Mouse (Mus musculus) forebrain, embryonic 13.5 days (tissue): ENCODE data around the gene Cyp3a57. TPM values are rescaled to one million over a fixed set of nuclear protein-coding genes. Genes with fewer than 3 reads are reported as not detected.
"Not testable (repeated sequence)": the region's sequence is repeated elsewhere in the genome, so short reads cannot be mapped to it uniquely, and the experiment has no call there.

Source experiments
- ATAC-seq: fragments of 200-750 bp; cut with Nextera tagmentation; 2 replicates; pipeline ENCODE4 v1.8.0; 2017
- H3K27ac ChIP-seq: fragments of 300-500 bp; sonication (generic); 2 replicates; pipeline ENCODE4 v1.5.1; 2015; ENCODE audit warnings: inconsistent platforms, mild to moderate bottlenecking, moderate library complexity
- H3K27me3 ChIP-seq: fragments of 300-500 bp; sonication (generic); 2 replicates; pipeline ENCODE4 v1.6.1; 2015; ENCODE audit warnings: mild to moderate bottlenecking, inconsistent platforms
- H3K36me3 ChIP-seq: fragments of 300-500 bp; sonication (generic); 2 replicates; pipeline ENCODE4 v1.6.1; 2015; ENCODE audit warnings: mild to moderate bottlenecking, inconsistent platforms; ENCODE audit not compliant: poor library complexity, severe bottlenecking
- H3K4me1 ChIP-seq: fragments of 300-500 bp; sonication (generic); 2 replicates; pipeline ENCODE4 v1.6.1; 2015; ENCODE audit warnings: inconsistent platforms
- H3K4me2 ChIP-seq: fragments of 300-500 bp; sonication (generic); 2 replicates; pipeline ENCODE4 v1.6.1; 2015; ENCODE audit warnings: inconsistent platforms, mild to moderate bottlenecking, moderate library complexity
- H3K4me3 ChIP-seq: fragments of 300-500 bp; sonication (generic); 2 replicates; pipeline ENCODE4 v1.5.1; 2015; ENCODE audit warnings: mild to moderate bottlenecking, inconsistent platforms
- H3K9ac ChIP-seq: fragments of 300-500 bp; sonication (generic); 2 replicates; pipeline ENCODE4 v1.6.1; 2015; ENCODE audit warnings: mild to moderate bottlenecking, inconsistent platforms
- H3K9me3 ChIP-seq: fragments of 300-500 bp; sonication (generic); replicated peaks from 2 replicates; pipeline ENCODE4 v1.6.1; 2016; ENCODE audit warnings: inconsistent platforms
- WGBS: fragments of 180-500 bp; shearing (Covaris S2); methylation state at CpG from one replicate; pipeline ENCODE4 v1.1.7; 2015; 5-methylcytosine and 5-hydroxymethylcytosine counted together
- polyA plus RNA-seq: library from polyadenylated mRNA; unstranded; fragments of >200 nt; fragmentation: Nextera tagmentation; extraction: Ambion mirVana; gene quantifications from 2 replicates; pipeline ENCODE4 v1.2.1, GENCODE M21; 2015

Cyp3a57 gene
- not detected in 2 replicates for polyA plus RNA-seq

DNA sequence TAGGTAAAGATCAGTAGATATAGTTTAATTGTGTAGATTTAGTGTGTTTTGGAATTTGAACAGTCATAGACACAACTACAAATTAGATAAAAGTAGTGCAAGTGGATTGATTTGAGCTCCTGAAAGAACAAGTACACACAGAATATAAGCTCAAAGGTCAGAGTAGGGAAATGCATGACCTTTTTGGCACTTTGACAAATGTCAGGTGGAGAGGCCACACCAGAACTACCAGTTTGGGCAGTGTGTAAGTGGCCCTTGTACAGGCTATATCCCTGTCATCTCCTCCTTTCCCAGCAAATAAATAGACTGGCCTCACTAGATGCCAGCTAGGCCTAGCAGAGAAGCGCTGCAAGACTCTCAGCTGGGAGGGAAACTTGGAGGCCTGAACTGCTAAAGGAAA, at the start of gene Cyp3a57:
Gene Cyp3a57, plus strand, starts transcription at position 339 of the 400 bp plus-strand sequence.
- Histone ChIP-seq H3K27ac (no peak within 1 kb of the TSS), H3K4me1 (no peaks in the 10 kb centered on the region), H3K4me3 (no peak within 1 kb of the TSS), H3K4me2 (no peak within 1 kb of the TSS), H3K36me3 (no peaks in the 10 kb centered on the region), H3K9ac (no peak within 1 kb of the TSS), H3K27me3 (no peaks in the 10 kb centered on the region), H3K9me3 (0 out of 2 replicates have a peak, but pooled peaks cover 10% of the 10 kb centered on the region)
- WGBS, result 75% methylated on average over 1 of the region's 1 CpGs
- no peak for ATAC-seq

DNA sequence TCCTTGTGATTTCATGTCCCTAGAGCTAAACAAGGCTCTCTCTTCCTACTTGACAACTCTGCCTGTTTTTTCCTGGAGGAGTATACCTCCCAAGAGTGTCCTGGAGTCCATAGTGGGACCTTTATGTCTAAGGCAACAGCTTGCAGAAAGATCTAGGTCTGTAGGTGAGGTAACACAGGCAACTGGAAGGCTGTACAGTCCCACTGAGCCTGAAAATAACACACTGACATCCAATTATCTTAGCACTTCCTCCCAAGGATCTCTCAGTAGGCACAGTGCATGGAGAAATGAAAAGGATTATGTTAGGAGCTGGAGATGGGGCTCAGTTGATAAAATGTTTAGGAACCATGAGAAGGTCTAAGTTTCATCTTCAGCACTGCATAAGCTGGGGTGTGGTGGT, 44.6 kb upstream of the Cyp3a57 start:
- no peak overlapping the region for H3K9ac ChIP-seq
- ATAC-seq, result no peak
- H3K9me3 ChIP-seq, result no peaks in the 10 kb centered on the region
- H3K27me3 ChIP-seq, result no peaks in the 10 kb centered on the region
- no peak overlapping the region for H3K4me2 ChIP-seq
- H3K4me3 ChIP-seq, result no peak overlapping the region
- no peaks in the 10 kb centered on the region for H3K4me1 ChIP-seq
- no peaks in the 10 kb centered on the region for H3K36me3 ChIP-seq
- H3K27ac ChIP-seq, result no peak overlapping the region

DNA sequence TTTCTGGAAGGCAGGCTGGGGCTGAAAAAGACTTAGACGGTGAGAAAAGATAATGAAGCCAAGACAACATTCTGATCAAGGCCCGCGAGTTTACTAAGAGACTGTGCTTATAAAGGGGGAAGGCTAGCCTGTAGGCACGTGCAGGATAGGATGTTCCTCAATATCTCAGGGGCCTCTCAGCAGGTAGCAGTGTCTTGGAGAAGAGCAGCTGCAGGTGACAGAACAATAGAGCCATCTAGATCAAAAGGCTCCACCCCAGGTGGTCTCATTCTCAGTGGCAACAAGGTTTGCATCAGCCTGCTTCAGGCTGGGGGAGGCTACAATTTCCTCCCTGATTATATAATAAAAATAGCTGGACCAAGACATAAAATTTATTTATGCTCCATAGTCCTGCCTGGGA, 43.3 kb upstream of the Cyp3a57 start:
- 65% methylated on average over 4 of the region's 4 CpGs for WGBS
- not testable (repeated sequence) for H3K36me3 ChIP-seq, H3K4me3 ChIP-seq, H3K27me3 ChIP-seq, H3K4me2 ChIP-seq, H3K27ac ChIP-seq, H3K9me3 ChIP-seq, ATAC-seq, H3K4me1 ChIP-seq, H3K9ac ChIP-seq

DNA sequence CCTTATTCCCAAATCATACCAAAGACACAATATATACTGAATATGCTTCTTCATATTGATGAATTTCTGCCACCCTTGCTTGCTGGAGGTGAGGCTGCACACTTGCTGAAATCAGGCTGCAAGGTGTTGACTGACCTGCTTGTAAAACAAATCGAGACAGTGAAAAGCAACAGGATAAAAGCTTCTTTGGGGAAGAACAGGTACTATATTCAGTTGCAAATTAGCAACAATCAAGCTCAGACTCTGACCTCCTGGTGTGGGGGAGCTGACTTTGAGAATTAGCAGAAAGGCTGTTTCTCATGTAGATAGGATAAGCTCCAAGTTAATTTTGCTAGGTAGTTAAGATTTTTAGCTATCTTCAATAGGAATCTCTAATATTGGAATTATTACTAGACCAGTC, 42.7 kb upstream of the Cyp3a57 start:
- 83% methylated on average over 1 of the region's 1 CpGs for WGBS
- H3K27ac ChIP-seq, result no peak overlapping the region
- no peaks in the 10 kb centered on the region for H3K36me3 ChIP-seq
- H3K9me3 ChIP-seq, result no peaks in the 10 kb centered on the region
- no peaks in the 10 kb centered on the region for H3K4me1 ChIP-seq
- H3K4me3 ChIP-seq, result no peak overlapping the region
- H3K9ac ChIP-seq, result no peak overlapping the region
- no peak for ATAC-seq
- H3K4me2 ChIP-seq, result no peak overlapping the region
- no peaks in the 10 kb centered on the region for H3K27me3 ChIP-seq

DNA sequence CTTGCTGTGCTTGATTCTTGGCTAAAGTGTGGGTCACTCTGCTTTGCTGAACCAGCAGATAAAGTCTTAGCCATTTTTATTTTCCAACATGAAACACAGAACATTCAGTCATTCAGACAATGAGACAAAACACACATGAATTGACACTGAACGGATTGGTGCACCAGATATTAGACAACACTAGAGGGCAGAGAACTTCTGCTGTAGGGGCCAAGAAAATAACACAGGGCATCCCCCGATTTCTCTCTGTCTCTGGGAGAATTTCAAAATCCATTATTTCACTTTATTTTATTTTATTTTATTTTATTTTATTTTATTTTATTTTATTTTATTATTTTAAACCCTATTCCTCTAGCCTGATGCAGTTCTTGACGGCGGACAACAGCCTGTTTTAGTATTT, 38.1 kb upstream of the Cyp3a57 start:
- H3K27me3 ChIP-seq, H3K9ac ChIP-seq, H3K4me1 ChIP-seq, H3K9me3 ChIP-seq, H3K36me3 ChIP-seq, H3K27ac ChIP-seq, ATAC-seq, H3K4me2 ChIP-seq, H3K4me3 ChIP-seq: not testable (repeated sequence)
- 92% methylated on average over 4 of the region's 4 CpGs for WGBS

DNA sequence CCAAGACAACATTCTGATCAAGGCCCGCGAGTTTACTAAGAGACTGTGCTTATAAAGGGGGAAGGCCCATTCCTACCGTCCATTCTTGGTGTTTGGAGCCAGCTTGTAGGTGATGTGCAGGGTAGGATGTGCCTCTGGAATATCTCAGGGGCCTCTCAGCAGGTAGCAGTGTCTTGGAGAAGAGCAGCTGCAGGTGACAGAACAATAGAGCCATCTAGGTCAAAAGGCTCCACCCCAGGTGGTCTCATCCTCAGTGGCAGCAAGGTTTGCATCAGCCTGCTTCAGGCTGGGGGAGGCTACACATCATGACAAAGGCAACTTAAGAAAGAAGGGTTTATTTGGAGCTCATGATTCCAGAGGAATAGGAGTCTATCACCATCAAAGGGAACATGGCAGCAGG, 37.3 kb upstream of the Cyp3a57 start:
- H3K4me1 ChIP-seq, H3K36me3 ChIP-seq, H3K4me3 ChIP-seq, H3K9ac ChIP-seq, H3K9me3 ChIP-seq, H3K4me2 ChIP-seq, ATAC-seq, H3K27me3 ChIP-seq, H3K27ac ChIP-seq: not testable (repeated sequence)
- 87% methylated on average over 3 of the region's 3 CpGs for WGBS

DNA sequence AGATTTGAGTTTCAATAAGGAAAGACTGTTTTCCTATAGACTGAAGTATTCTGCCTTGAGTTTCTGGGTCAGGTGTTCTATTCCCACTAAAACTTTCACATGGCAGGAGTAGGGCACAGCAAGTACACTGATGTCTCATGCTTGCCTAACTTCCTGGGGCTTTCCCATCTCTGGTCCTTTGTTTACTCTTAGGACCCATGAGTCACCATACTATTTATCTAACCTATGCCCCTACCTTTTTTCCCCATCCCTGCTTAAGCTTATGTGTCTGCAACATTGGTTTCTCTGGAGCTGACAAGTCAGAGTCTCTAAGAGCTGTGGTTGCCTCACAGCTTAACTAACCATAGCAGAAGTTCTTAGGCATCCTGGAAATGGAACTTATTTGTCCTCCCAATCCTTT, 31.2 kb upstream of the Cyp3a57 start:
- no peaks in the 10 kb centered on the region for H3K4me1 ChIP-seq
- no peak overlapping the region for H3K4me2 ChIP-seq
- no peak overlapping the region for H3K27ac ChIP-seq
- no peak overlapping the region for H3K4me3 ChIP-seq
- no peaks in the 10 kb centered on the region for H3K36me3 ChIP-seq
- H3K9ac ChIP-seq, result no peak overlapping the region
- ATAC-seq, result no peak
- peaks cover 23% of the 10 kb centered on the region for H3K9me3 ChIP-seq
- H3K27me3 ChIP-seq, result no peaks in the 10 kb centered on the region

DNA sequence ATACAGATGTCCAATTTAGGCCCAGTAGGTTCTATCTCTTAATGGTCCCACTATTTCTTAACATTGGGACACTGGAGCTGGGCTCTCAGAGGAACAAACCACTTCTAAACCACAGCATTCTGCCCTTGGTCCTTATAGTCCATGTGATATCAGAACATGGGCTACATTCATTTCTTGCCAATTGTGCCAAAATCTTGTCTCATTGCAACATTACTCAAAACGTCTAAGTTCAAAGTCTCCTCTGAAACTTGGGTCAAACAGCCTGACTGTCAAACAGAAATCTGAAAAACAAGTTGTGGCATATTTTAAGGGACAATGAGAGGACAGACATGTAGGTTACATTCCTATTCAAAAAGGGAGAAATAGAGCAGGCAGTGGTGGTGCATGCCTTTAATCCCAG, 27.9 kb upstream of the Cyp3a57 start:
- WGBS, result 88% methylated on average over 1 of the region's 1 CpGs
- Histone ChIP-seq H3K9ac (no peak overlapping the region), H3K4me2 (no peak overlapping the region), H3K27ac (no peak overlapping the region), H3K4me1 (no peaks in the 10 kb centered on the region), H3K27me3 (no peaks in the 10 kb centered on the region), H3K4me3 (no peak overlapping the region), H3K9me3 (peaks cover 24% of the 10 kb centered on the region), H3K36me3 (no peaks in the 10 kb centered on the region)
- no peak for ATAC-seq

DNA sequence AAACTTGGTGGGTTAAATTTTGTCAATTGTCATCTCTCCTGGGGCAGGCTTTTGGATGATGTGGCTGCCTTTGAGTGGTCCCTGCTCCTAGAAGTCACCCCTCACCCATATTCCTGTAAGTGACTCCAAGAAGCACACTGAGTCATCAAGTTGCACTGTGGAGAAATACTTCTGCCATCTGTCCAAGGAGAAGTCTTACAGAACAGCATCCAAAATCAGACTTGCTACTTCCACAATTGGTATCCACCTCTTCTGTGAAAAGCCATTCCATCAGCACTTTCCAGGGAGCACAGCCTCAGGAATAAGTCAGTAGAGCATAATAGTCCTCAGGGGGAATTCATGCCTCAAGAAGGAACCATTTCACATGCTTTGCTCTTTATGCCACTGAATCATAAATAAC, 6.3 kb upstream of the Cyp3a57 start:
- H3K9ac ChIP-seq, H3K4me2 ChIP-seq, H3K4me3 ChIP-seq, H3K27ac ChIP-seq, H3K4me1 ChIP-seq, H3K36me3 ChIP-seq, ATAC-seq, H3K9me3 ChIP-seq, H3K27me3 ChIP-seq: not testable (repeated sequence)

DNA sequence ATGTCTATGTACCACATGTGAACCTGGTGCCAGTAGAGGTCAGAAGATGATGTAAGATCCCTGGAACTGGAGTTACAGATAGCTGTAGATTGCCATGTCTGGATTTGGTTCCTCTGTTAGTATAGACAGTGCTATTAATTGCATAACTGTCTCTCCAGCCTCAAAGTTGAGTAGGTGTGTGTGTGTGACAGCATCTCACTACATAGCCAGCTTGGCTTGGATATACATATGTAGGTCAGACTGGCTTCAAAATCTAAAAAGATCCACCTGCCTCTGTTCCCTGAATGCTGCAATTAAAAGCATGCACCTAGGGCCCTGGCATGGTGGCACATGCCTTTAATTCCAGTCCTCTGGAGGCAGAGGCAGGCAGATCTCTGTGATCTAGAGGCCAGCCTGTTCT, 4.6 kb downstream of the Cyp3a57 start:
- Histone ChIP-seq H3K9ac (no peak overlapping the region), H3K4me1 (no peaks in the 10 kb centered on the region), H3K27me3 (no peaks in the 10 kb centered on the region), H3K9me3 (peaks cover 10% of the 10 kb centered on the region), H3K4me2 (no peak overlapping the region), H3K36me3 (no peaks in the 10 kb centered on the region), H3K4me3 (no peak overlapping the region), H3K27ac (no peak overlapping the region)
- ATAC-seq, result no peak

DNA sequence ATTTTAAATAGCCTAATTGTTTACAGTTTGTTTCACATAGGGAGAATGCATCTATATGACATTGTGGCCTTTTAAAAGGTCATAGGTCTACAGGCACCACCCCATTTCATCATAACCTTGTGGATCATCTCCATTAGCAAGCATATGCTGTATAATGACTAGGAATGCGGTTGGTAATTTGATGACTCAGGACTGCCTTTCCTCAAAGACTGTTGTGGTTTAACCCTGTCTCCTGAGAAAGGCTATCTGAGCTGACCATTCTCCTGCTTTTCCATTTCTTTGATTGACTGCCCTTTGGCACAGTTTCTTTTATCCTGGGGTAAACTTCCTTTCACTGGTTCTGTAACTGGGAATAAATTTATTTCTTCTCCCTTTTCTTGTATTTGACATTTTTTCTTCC, 8.0 kb downstream of the Cyp3a57 start:
- WGBS, result 79% methylated on average over 1 of the region's 1 CpGs
- peaks cover 8% of the 10 kb centered on the region for H3K9me3 ChIP-seq
- no peak overlapping the region for H3K9ac ChIP-seq
- H3K4me3 ChIP-seq, result no peak overlapping the region
- no peak overlapping the region for H3K27ac ChIP-seq
- H3K27me3 ChIP-seq, result no peaks in the 10 kb centered on the region
- ATAC-seq, result no peak
- no peaks in the 10 kb centered on the region for H3K36me3 ChIP-seq
- H3K4me2 ChIP-seq, result no peak overlapping the region
- H3K4me1 ChIP-seq, result no peaks in the 10 kb centered on the region

DNA sequence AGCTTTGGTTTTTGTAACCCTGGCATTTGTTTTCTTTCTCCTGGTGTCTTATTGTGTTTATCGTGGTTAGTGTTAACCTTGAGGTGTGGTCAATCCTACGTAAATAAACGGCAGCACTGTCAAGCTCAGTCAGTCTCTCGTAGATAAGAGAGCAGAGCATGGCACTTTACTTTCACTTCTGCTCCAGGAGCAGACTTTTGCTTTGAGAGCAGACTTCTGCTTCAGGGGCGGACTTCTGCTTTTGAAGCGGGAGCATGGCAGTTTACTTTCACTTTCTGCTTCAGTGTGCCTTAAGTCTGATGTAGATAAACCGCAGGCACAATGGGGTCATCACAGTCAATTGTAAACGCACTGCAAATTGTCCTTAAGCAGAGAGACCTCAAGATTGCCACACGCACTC, 70.3 kb downstream of the Cyp3a57 start:
- H3K36me3 ChIP-seq, H3K9ac ChIP-seq, H3K4me3 ChIP-seq, ATAC-seq, H3K4me1 ChIP-seq, H3K27ac ChIP-seq, H3K27me3 ChIP-seq, H3K4me2 ChIP-seq: not testable (repeated sequence)
- WGBS, result 89% methylated on average over 9 of the region's 9 CpGs
- peaks cover 50% of the 10 kb centered on the region for H3K9me3 ChIP-seq

DNA sequence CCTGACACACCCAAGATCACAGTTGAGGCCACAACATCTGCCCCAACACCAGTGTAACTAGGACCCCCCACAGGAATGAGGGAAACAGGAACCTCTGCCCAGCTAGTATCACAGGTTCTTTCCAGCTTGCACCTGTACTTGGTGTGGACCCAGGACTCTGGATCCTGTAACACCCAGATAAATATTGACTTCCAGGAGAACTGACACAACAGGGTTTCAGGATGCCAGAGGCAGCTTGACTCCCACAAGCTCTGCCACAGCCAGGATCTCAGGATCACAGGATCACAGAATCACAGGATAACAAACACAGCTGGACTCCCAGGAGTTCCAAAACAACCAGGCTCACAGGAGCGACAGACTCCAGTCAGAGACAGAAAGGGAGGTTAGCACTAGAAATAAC, 77.2 kb downstream of the Cyp3a57 start:
- no peak for ATAC-seq

DNA sequence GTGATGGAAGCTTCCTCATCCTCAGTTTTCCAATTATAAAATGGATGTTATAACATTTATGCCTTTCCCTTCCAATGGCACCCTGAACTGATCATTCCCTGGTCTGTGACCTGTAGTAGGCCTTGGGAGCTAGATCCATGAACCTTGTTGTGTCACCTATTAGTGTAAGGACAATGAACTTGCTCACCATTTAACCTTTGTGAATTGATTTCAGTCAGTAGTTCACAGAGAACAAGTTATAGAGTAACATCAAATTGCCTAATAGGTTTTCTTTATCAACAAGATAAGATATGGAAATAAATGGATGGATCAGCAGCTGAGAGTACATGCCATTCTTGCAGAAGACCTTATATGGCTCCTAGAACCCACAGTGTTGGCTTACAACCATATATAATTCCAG, 85.9 kb downstream of the Cyp3a57 start:
- H3K27ac ChIP-seq, result no peak overlapping the region
- H3K36me3 ChIP-seq, result no peaks in the 10 kb centered on the region
- H3K9me3 ChIP-seq, result peaks cover 36% of the 10 kb centered on the region
- H3K27me3 ChIP-seq, result no peaks in the 10 kb centered on the region
- H3K4me3 ChIP-seq, result no peak overlapping the region
- H3K4me2 ChIP-seq, result no peak overlapping the region
- no peak for ATAC-seq
- H3K4me1 ChIP-seq, result no peaks in the 10 kb centered on the region
- no peak overlapping the region for H3K9ac ChIP-seq

More for the DNA sequence above, 77.2 kb downstream of the Cyp3a57 start:
- Histone ChIP-seq H3K4me1 (no peaks in the 10 kb centered on the region), H3K27ac (no peak overlapping the region), H3K27me3 (no peaks in the 10 kb centered on the region), H3K36me3 (no peaks in the 10 kb centered on the region), H3K4me2 (no peak overlapping the region), H3K4me3 (no peak overlapping the region), H3K9me3 (peaks cover 10% of the 10 kb centered on the region), H3K9ac (no peak overlapping the region)
- WGBS, result 80% methylated on average over 1 of the region's 1 CpGs
